Mouse (Mus musculus) C2C12 (cell line): ENCODE data around the gene Slc25a51. TPM values are rescaled to one million over a fixed set of nuclear protein-coding genes. Genes with fewer than 3 reads are reported as not detected.

Experiments used
- H3K27me3 ChIP-seq: one replicate; pipeline ENCODE4 v1.6.1; 2011; ENCODE audit not compliant: control insufficient read depth, insufficient read depth, insufficient read length
- H3K36me3 ChIP-seq: one replicate; pipeline ENCODE4 v1.6.1; 2011; ENCODE audit not compliant: control insufficient read depth, insufficient read depth
- H3K4me3 ChIP-seq: one replicate; pipeline ENCODE4 v1.5.1; 2011; ENCODE audit warnings: mild to moderate bottlenecking, control low read depth; ENCODE audit not compliant: poor library complexity, insufficient read depth, severe bottlenecking
- H3K79me2 ChIP-seq: one replicate; pipeline ENCODE4 v1.6.1; 2011; ENCODE audit not compliant: control insufficient read depth, insufficient read depth
- H3K79me3 ChIP-seq: one replicate; pipeline ENCODE4 v1.6.1; 2011; ENCODE audit warnings: low read depth, control low read depth
- H3ac ChIP-seq: one replicate; pipeline ENCODE3; 2011; ENCODE audit warnings: low read depth; ENCODE audit not compliant: control insufficient read depth, insufficient read length
- CEBPB ChIP-seq: IDR thresholded peaks from one replicate; pipeline ENCODE4 v1.6.1; 2011; ENCODE audit warnings: low read depth, mild to moderate bottlenecking, control low read depth, moderate library complexity
- CTCF ChIP-seq: IDR thresholded peaks from one replicate; pipeline ENCODE4 v1.5.1; 2011; ENCODE audit not compliant: control insufficient read depth, insufficient read depth, insufficient read length
- FOSL1 ChIP-seq: IDR thresholded peaks from one replicate; pipeline ENCODE4 v1.8.0; 2011; ENCODE audit warnings: mild to moderate bottlenecking, low read length; ENCODE audit not compliant: poor library complexity, insufficient read depth, severe bottlenecking
- MAX ChIP-seq: IDR thresholded peaks from one replicate; pipeline ENCODE4 v1.6.1; 2011; ENCODE audit warnings: mild to moderate bottlenecking, control low read depth
- MYOD1 ChIP-seq: IDR thresholded peaks from one replicate; pipeline ENCODE4 v1.6.1; 2011; ENCODE audit warnings: low read depth; ENCODE audit not compliant: control insufficient read depth, insufficient read length
- MYOG ChIP-seq: IDR thresholded peaks from one replicate; pipeline ENCODE4 v1.6.1; 2011; ENCODE audit not compliant: control insufficient read depth, insufficient read length; ENCODE audit errors: extremely low read depth
- USF1 ChIP-seq: IDR thresholded peaks from one replicate; pipeline ENCODE4 v1.6.1; 2011; ENCODE audit warnings: low read depth, mild to moderate bottlenecking, control low read depth, moderate library complexity
- polyA plus RNA-seq: library from polyadenylated mRNA; unstranded; fragments of >200 nt; fragmentation: generic; extraction: Trizol; gene quantifications from one replicate; pipeline ENCODE4 v1.2.1, GENCODE M21; 2012; ENCODE audit warnings: missing spikeins

Gene Slc25a51
- polyA plus RNA-seq, 1 experiment: 42.4 TPM

- Histone ChIP-seq H3K27me3 (no peaks in the 10 kb centered on the region), H3ac (no peak overlapping the region), H3K79me3 (peaks cover 2% of the 10 kb centered on the region), H3K79me2 (peaks cover 17% of the 10 kb centered on the region), H3K36me3 (peaks cover 15% of the 10 kb centered on the region), H3K4me3 (no peak overlapping the region)
- TF ChIP-seq FOSL1 (no peak), CTCF (no peak), MYOG (no peak)
These were observed 40.4 kb upstream of the Slc25a51 start for GRCm38 (mm10) chr4:45449012-45449411.

GRCm38 (mm10) chr4:45448481-45448880, 39.9 kb upstream of the Slc25a51 start:
- Histone ChIP-seq H3K27me3 (no peaks in the 10 kb centered on the region), H3K4me3 (no peak overlapping the region), H3K79me2 (peaks cover 11% of the 10 kb centered on the region), H3K79me3 (peaks cover 2% of the 10 kb centered on the region), H3K36me3 (peaks cover 18% of the 10 kb centered on the region), H3ac (no peak overlapping the region)
- no peak for TF ChIP-seq MAX
- no peak for TF ChIP-seq CEBPB
- no peak for TF ChIP-seq MYOD1
- TF ChIP-seq CTCF: no peak
- TF ChIP-seq USF1: no peak
- TF ChIP-seq MYOG: no peak
- no peak for TF ChIP-seq FOSL1

- no peaks in the 10 kb centered on the region for H3K27me3 ChIP-seq
- no peak overlapping the region for H3ac ChIP-seq
- peaks cover under 1% of the 10 kb centered on the region for H3K79me2 ChIP-seq
- TF ChIP-seq CEBPB (no peak), MAX (no peak), MYOD1 (no peak), CTCF (no peak), FOSL1 (no peak), MYOG (no peak), USF1 (no peak)
- H3K79me3 ChIP-seq: no peaks in the 10 kb centered on the region
- H3K36me3 ChIP-seq: peaks cover 18% of the 10 kb centered on the region
- no peak overlapping the region for H3K4me3 ChIP-seq
These were observed 38.6 kb upstream of the Slc25a51 start for GRCm38 (mm10) chr4:45447196-45447595.

- Histone ChIP-seq H3K36me3 (peaks cover 27% of the 10 kb centered on the region), H3K79me2 (no peaks in the 10 kb centered on the region), H3K79me3 (no peaks in the 10 kb centered on the region), H3ac (no peak overlapping the region), H3K4me3 (no peak overlapping the region), H3K27me3 (no peaks in the 10 kb centered on the region)
- TF ChIP-seq MAX (no peak), FOSL1 (no peak), MYOG (no peak), USF1 (no peak), MYOD1 (no peak), CEBPB (no peak), CTCF (no peak)
These were observed 36.7 kb upstream of the Slc25a51 start for GRCm38 (mm10) chr4:45445235-45445634.

- Histone ChIP-seq H3K27me3 (no peaks in the 10 kb centered on the region), H3K36me3 (peaks cover 30% of the 10 kb centered on the region), H3K4me3 (no peak overlapping the region), H3ac (no peak overlapping the region), H3K79me3 (no peaks in the 10 kb centered on the region), H3K79me2 (no peaks in the 10 kb centered on the region)
- no peak for TF ChIP-seq MYOG
- TF ChIP-seq FOSL1: no peak
- no peak for TF ChIP-seq MAX
These were observed 36.2 kb upstream of the Slc25a51 start for GRCm38 (mm10) chr4:45444813-45445212.

GRCm38 (mm10) chr4:45443652-45444051, 35.1 kb upstream of the Slc25a51 start:
- TF ChIP-seq FOSL1 (no peak), USF1 (no peak), MYOD1 (no peak), CTCF (no peak), MYOG (no peak), MAX (no peak), CEBPB (no peak)
- Histone ChIP-seq H3ac (no peak overlapping the region), H3K79me3 (no peaks in the 10 kb centered on the region), H3K79me2 (no peaks in the 10 kb centered on the region), H3K4me3 (no peak overlapping the region), H3K36me3 (peaks cover 30% of the 10 kb centered on the region), H3K27me3 (no peaks in the 10 kb centered on the region)
